Mouse (Mus musculus) lung, postnatal 0 days (tissue): ENCODE measurements at regions not wholly inside any gene's neighbourhood (a gene's known extent, or its start where the extent isn't known, plus 50 kb on each side); places are given as distances from the start of the nearest gene placed in this dataset.

Experiments
- ATAC-seq: fragments of 200-750 bp; cut with Nextera tagmentation; 2 replicates; pipeline ENCODE4 v1.8.0; 2017; ENCODE audit warnings: moderate library complexity
- DNase-seq: peaks from one replicate; pipeline ENCODE4 v3.0.0-alpha.2; 2016; ENCODE audit warnings: low spot score
- H3K27ac ChIP-seq: fragments of 300-500 bp; sonication (generic); 2 replicates; pipeline ENCODE4 v1.5.1; 2014; ENCODE audit warnings: antibody characterized with exemption, mild to moderate bottlenecking, low read length, mixed read lengths
- H3K27me3 ChIP-seq: fragments of 300-500 bp; sonication (generic); replicated peaks from 2 replicates; pipeline ENCODE4 v1.6.1; 2014; ENCODE audit warnings: low read length, mixed read lengths; ENCODE audit not compliant: insufficient read depth
- H3K36me3 ChIP-seq: fragments of 300-500 bp; sonication (generic); 2 replicates; pipeline ENCODE4 v1.6.1; 2014; ENCODE audit warnings: low read length, mixed read lengths; ENCODE audit not compliant: insufficient read depth
- H3K4me1 ChIP-seq: fragments of 300-500 bp; sonication (generic); 2 replicates; pipeline ENCODE4 v1.6.1; 2014; ENCODE audit warnings: antibody characterized with exemption, low read depth, low read length, mixed read lengths; ENCODE audit not compliant: insufficient read depth
- H3K4me2 ChIP-seq: fragments of 300-500 bp; sonication (generic); replicated peaks from 2 replicates; pipeline ENCODE4 v1.6.1; 2014; ENCODE audit warnings: low read depth, mild to moderate bottlenecking, low read length, moderate library complexity, mixed read lengths
- H3K4me3 ChIP-seq: fragments of 300-500 bp; sonication (generic); 2 replicates; pipeline ENCODE4 v1.5.1; 2014; ENCODE audit warnings: low read depth, low read length
- H3K9ac ChIP-seq: fragments of 300-500 bp; sonication (generic); replicated peaks from 2 replicates; pipeline ENCODE4 v1.6.1; 2014; ENCODE audit warnings: low read depth, mild to moderate bottlenecking
- H3K9me3 ChIP-seq: fragments of 300-500 bp; sonication (generic); 2 replicates; pipeline ENCODE4 v1.6.1; 2016; ENCODE audit warnings: low read length, mixed read lengths
- CTCF ChIP-seq: IDR thresholded peaks from 2 replicates; pipeline ENCODE4 v1.5.1; 2016; ENCODE audit warnings: antibody characterized with exemption, mild to moderate bottlenecking
- EP300 ChIP-seq: IDR thresholded peaks from 2 replicates; pipeline ENCODE4 v1.6.1; 2016; ENCODE audit warnings: antibody characterized with exemption, mild to moderate bottlenecking, control low read depth
- WGBS: fragments of 180-500 bp; shearing (Covaris S2); extraction: QIAGEN DNeasy Blood & Tissue Kit; methylation state at CpG from one replicate; pipeline ENCODE4 v1.1.7; 2014; 5-methylcytosine and 5-hydroxymethylcytosine counted together

GRCm38 (mm10) chr13:44155956-44156355, 371.4 kb downstream of the Cd83 start:
- Histone ChIP-seq H3K27ac (no peak overlapping the region), H3K27me3 (no peaks in the 10 kb centered on the region), H3K36me3 (no peaks in the 10 kb centered on the region), H3K4me2 (no peak overlapping the region), H3K9ac (no peak overlapping the region), H3K9me3 (no peaks in the 10 kb centered on the region), H3K4me3 (no peak overlapping the region), H3K4me1 (no peaks in the 10 kb centered on the region)
- TF ChIP-seq EP300 (no peak), CTCF (no peak)
- no peak for DNase-seq
- no peak for ATAC-seq
- 87% methylated on average over 4 of the region's 4 CpGs for WGBS

GRCm38 (mm10) chr13:44156546-44156945, 372.0 kb downstream of the Cd83 start:
- DNase-seq (no peak), ATAC-seq (no peak)
- H3K4me2 ChIP-seq = no peak overlapping the region
- no peaks in the 10 kb centered on the region for H3K9me3 ChIP-seq
- TF ChIP-seq CTCF (no peak), EP300 (no peak)
- H3K9ac ChIP-seq = no peak overlapping the region
- no peaks in the 10 kb centered on the region for H3K4me1 ChIP-seq
- H3K27ac ChIP-seq = no peak overlapping the region
- no peaks in the 10 kb centered on the region for H3K27me3 ChIP-seq
- 56% methylated on average over 3 of the region's 3 CpGs for whole genome bisulfite sequencing
- no peaks in the 10 kb centered on the region for H3K36me3 ChIP-seq
- no peak overlapping the region for H3K4me3 ChIP-seq

- H3K36me3 ChIP-seq = no peaks in the 10 kb centered on the region
- no peaks in the 10 kb centered on the region for H3K4me1 ChIP-seq
- no peak overlapping the region for H3K9ac ChIP-seq
- no peak for DNase-seq
- H3K27me3 ChIP-seq = no peaks in the 10 kb centered on the region
- no peak for ATAC-seq
- no peak for TF ChIP-seq EP300
- TF ChIP-seq CTCF = no peak
- no peak overlapping the region for H3K4me2 ChIP-seq
- WGBS = 74% methylated on average over 4 of the region's 4 CpGs
- H3K9me3 ChIP-seq = no peaks in the 10 kb centered on the region
- H3K27ac ChIP-seq = no peak overlapping the region
- H3K4me3 ChIP-seq = no peak overlapping the region
Measured at GRCm38 (mm10) chr13:44157236-44157635, 372.7 kb downstream of the Cd83 start.

- no peak overlapping the region for H3K4me3 ChIP-seq
- no peak for ATAC-seq
- H3K9ac ChIP-seq = no peak overlapping the region
- H3K4me2 ChIP-seq = no peak overlapping the region
- TF ChIP-seq CTCF (no peak), EP300 (no peak)
- no peaks in the 10 kb centered on the region for H3K27me3 ChIP-seq
- WGBS = 66% methylated on average over 6 of the region's 6 CpGs
- H3K27ac ChIP-seq = no peak overlapping the region
- no peaks in the 10 kb centered on the region for H3K9me3 ChIP-seq
- H3K36me3 ChIP-seq = no peaks in the 10 kb centered on the region
- no peak for DNase-seq
- H3K4me1 ChIP-seq = no peaks in the 10 kb centered on the region
Measured at GRCm38 (mm10) chr13:44158364-44158763, 373.8 kb downstream of the Cd83 start.

- H3K4me1 ChIP-seq = no peaks in the 10 kb centered on the region
- no peaks in the 10 kb centered on the region for H3K9me3 ChIP-seq
- ATAC-seq (no peak), DNase-seq (no peak)
- TF ChIP-seq EP300 = no peak
- no peak for TF ChIP-seq CTCF
- H3K4me3 ChIP-seq = no peak overlapping the region
- H3K36me3 ChIP-seq = no peaks in the 10 kb centered on the region
- no peak overlapping the region for H3K27ac ChIP-seq
- H3K27me3 ChIP-seq = no peaks in the 10 kb centered on the region
- WGBS = 85% methylated on average over 2 of the region's 2 CpGs
- H3K9ac ChIP-seq = no peak overlapping the region
- no peak overlapping the region for H3K4me2 ChIP-seq
Measured at GRCm38 (mm10) chr13:44159346-44159745, 374.8 kb downstream of the Cd83 start.

GRCm38 (mm10) chr13:44164746-44165145, 380.2 kb downstream of the Cd83 start:
- H3K4me2 ChIP-seq = no peak overlapping the region
- H3K4me3 ChIP-seq = no peak overlapping the region
- H3K27me3 ChIP-seq = no peaks in the 10 kb centered on the region
- no peaks in the 10 kb centered on the region for H3K9me3 ChIP-seq
- H3K4me1 ChIP-seq = no peaks in the 10 kb centered on the region
- no peak overlapping the region for H3K27ac ChIP-seq
- no peaks in the 10 kb centered on the region for H3K36me3 ChIP-seq
- ATAC-seq = no peak
- no peak overlapping the region for H3K9ac ChIP-seq
- DNase-seq = no peak
- TF ChIP-seq EP300 (no peak), CTCF (no peak)

- H3K4me1 ChIP-seq = no peaks in the 10 kb centered on the region
- H3K27me3 ChIP-seq = no peaks in the 10 kb centered on the region
- DNase-seq = peak; percentile 25
- no peak overlapping the region for H3K9ac ChIP-seq
- TF ChIP-seq EP300 = no peak
- TF ChIP-seq CTCF = no peak
- H3K27ac ChIP-seq = no peak overlapping the region
- H3K4me2 ChIP-seq = no peak overlapping the region
- no peaks in the 10 kb centered on the region for H3K36me3 ChIP-seq
- H3K9me3 ChIP-seq = no peaks in the 10 kb centered on the region
- H3K4me3 ChIP-seq = no peak overlapping the region
- no peak for ATAC-seq
- 42% methylated on average over 9 of the region's 9 CpGs for WGBS
Measured at GRCm38 (mm10) chr13:44167186-44167585, 382.6 kb downstream of the Cd83 start.
